Mouse (Mus musculus) bone marrow, adult 2 months (tissue): ENCODE data around the gene Pramef8.

Experiments used
- CTCF ChIP-seq: fragments of 200-500 bp; IDR thresholded peaks from 2 replicates; pipeline ENCODE4 v1.5.1; 2011; ENCODE audit warnings: low read length, control low read depth; ENCODE audit not compliant: control insufficient read depth, insufficient read depth
- POLR2A ChIP-seq: fragments of 200-500 bp; IDR thresholded peaks from 2 replicates; pipeline ENCODE4 v1.6.1; 2011; ENCODE audit warnings: low read depth, mild to moderate bottlenecking, control low read depth, low read length, borderline replicate concordance; ENCODE audit not compliant: control insufficient read depth

DNA sequence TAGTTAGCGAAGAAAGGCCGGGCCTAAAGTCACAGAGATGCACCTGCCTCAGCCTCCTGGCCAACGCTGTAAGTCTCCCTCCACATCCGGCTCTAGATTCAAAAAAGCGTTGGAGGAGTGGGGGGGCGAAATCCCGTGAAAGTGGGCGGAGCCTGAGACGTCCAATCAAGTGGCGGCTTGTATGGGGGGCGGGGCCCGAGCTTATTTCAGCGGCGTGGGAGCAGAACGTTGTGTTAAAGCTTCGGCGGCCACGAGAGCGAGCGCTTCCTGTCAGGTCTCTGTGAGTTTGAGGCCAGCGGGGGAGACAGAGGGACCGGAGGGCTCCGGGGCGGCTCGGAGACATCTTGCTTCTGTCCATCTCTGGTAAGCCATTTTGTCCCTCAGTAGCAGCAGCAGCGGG lies 18.0 kb upstream of the Pramef8 start, which contains the start of gene Pramel1:
- no peak for TF ChIP-seq CTCF
- TF ChIP-seq POLR2A: no peak
